Mouse (Mus musculus): Measurements from ENCODE around the gene Aoc1. TPM values are rescaled to one million over a fixed set of nuclear protein-coding genes. Genes with fewer than 3 reads are reported as not detected.

The Aoc1 gene
- polyA plus RNA-seq, 1 experiment from 2014 or later, result not detected

GRCm38 (mm10) chr6:48912033-48912432 is 39.3 kb downstream of the Aoc1 start:
- Histone ChIP-seq H3K27me3 (no peaks in the 10 kb centered on the region), H3K9me3 (replicated peaks) (no peaks in the 10 kb centered on the region), H3K4me2 (no peak overlapping the region), H3K4me3 (replicated peaks) (no peak overlapping the region), H3K4me1 (replicated peaks) (no peaks in the 10 kb centered on the region), H3K36me3 (replicated peaks) (no peaks in the 10 kb centered on the region), H3K27ac (replicated peaks) (no peak overlapping the region), H3K9ac (no peak overlapping the region)
- 15% methylated on average over 3 of the region's 3 CpGs for WGBS (ENCODE audit: insufficient replicate concordance)
- no peak for ATAC-seq (ENCODE audit: insufficient read depth)

DNA sequence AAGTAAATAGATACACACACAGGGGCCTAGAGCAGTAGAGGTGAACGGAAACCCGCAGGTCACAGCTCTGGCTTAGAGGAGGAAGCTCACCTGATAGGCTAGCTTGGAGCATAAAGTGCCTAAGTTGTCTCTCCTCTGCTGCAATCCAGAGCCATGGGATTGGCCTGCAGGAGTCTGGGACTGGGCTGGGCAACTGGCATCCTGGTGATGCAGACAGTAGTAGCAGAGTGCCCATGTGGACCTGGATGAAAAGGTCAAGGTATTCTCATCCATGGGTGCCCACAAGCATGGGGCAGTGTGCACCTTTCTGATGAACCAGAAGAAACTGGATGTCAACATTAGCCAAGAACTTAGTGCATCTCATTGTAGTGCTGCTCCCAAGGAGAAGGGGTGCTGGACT is 40.9 kb downstream of the Aoc1 start:
- Histone ChIP-seq H3K36me3 (replicated peaks) (no peaks in the 10 kb centered on the region), H3K4me3 (replicated peaks) (no peak overlapping the region), H3K9ac (no peak overlapping the region), H3K27ac (replicated peaks) (no peak overlapping the region), H3K4me1 (replicated peaks) (no peaks in the 10 kb centered on the region), H3K4me2 (no peak overlapping the region), H3K27me3 (no peaks in the 10 kb centered on the region), H3K9me3 (replicated peaks) (no peaks in the 10 kb centered on the region)
- ATAC-seq (ENCODE audit: insufficient read depth), result no peak
- 64% methylated on average over 2 of the region's 2 CpGs for WGBS (ENCODE audit: insufficient replicate concordance)

DNA sequence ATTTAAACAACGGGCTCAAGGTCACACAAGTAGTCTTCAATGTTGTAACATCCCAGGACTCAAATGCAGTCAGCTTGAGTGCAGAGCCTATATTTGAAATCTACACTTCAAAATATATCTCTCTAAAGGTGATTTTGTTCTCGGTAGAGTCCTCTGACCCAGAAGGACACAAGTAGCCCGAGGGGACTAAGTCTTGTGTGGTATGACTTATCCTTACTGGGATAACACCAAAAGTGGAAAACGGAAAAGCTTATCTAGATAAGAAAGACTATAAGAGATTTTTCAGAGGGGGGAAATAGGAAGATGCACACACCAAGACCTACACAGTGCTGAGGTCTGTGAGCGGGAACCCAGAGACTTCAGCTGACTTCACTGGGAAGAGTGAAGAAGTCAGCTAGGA is 56.9 kb downstream of the Aoc1 start, which contains the start of gene 1600015I10Rik:
TSS of gene 1600015I10Rik (plus strand) at position 301 of the 400 bp plus-strand sequence.
- no peak for ATAC-seq (ENCODE audit: insufficient read depth)
- no peaks in the 10 kb centered on the region for H3K36me3 ChIP-seq (replicated peaks)
- no peak within 1 kb of the TSS for H3K4me2 ChIP-seq
- no peak within 1 kb of the TSS for H3K9ac ChIP-seq
- 63% methylated on average over 5 of the region's 5 CpGs for whole genome bisulfite sequencing (ENCODE audit: insufficient replicate concordance)
- no peaks in the 10 kb centered on the region for H3K9me3 ChIP-seq (replicated peaks)
- H3K27me3 ChIP-seq, result no peaks in the 10 kb centered on the region
- no peaks in the 10 kb centered on the region for H3K4me1 ChIP-seq (replicated peaks)
- H3K4me3 ChIP-seq (replicated peaks), result no peak within 1 kb of the TSS
- H3K27ac ChIP-seq (replicated peaks), result no peak within 1 kb of the TSS

DNA sequence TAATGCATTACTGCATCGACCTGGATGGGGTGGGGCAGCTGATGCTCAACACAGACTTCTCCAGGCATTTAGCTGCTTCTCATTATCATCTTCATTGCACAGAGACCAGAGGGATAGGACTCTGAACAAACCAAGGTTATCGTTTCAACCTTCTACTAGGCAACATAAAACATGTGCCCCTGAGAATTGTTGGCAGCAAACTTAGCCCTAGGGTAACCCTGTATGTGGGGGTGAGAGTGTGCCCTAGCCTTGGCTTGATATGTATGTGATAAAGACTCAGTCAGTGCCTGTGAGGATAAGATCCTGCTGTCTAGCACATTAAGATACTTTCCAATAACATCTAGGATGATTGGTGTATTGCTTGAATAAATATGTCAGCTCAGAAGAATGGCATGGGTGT is 76.9 kb downstream of the Aoc1 start:
- no peaks in the 10 kb centered on the region for H3K9me3 ChIP-seq (replicated peaks)
- H3K4me1 ChIP-seq (replicated peaks), result no peaks in the 10 kb centered on the region
- H3K4me2 ChIP-seq, result no peak overlapping the region
- no peak overlapping the region for H3K4me3 ChIP-seq (replicated peaks)
- WGBS (ENCODE audit: insufficient replicate concordance), result 51% methylated on average over 2 of the region's 2 CpGs
- ATAC-seq (ENCODE audit: insufficient read depth), result no peak
- H3K36me3 ChIP-seq (replicated peaks), result no peaks in the 10 kb centered on the region
- H3K27ac ChIP-seq (replicated peaks), result no peak overlapping the region
- no peak overlapping the region for H3K9ac ChIP-seq
- no peaks in the 10 kb centered on the region for H3K27me3 ChIP-seq

DNA sequence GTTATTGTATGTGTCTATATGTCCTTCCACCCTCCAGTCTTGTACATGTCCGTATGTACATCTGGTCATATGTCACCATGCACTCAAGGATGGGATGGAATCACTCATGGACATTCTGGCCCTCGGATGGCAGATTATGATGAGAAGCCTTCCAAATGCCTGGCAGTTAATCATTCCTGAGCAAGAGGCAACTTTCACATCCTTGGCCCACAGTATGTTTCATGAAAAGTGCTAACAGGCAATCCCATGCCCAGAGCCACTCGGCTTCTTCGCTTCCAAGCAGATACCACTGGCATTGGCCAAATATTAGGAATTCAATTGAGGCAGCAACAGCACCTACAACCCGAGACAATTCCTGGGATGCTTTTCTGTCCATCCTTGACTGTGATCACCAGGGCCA is 78.0 kb downstream of the Aoc1 start:
- H3K27me3 ChIP-seq, result no peaks in the 10 kb centered on the region
- no peaks in the 10 kb centered on the region for H3K9me3 ChIP-seq (replicated peaks)

DNA sequence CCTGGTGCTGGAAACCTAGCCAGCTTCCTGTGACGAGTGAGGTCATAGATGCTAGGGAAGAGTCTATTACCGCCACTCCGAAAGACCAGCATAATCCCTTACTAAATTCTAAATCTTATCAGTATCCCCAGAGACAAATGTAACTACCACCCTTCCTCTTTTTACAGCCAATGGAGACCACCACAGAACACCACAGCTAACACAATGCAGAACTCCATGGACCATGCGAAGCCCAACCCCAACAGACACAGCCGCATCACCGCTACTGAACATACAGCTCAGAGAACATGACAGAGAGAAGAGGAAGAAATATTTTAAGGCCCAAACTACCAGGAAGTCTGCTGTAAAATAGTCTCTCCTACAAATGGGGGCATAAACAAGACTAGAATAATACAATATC is 78.9 kb downstream of the Aoc1 start:
- H3K4me1 ChIP-seq (replicated peaks), result no peaks in the 10 kb centered on the region
- no peaks in the 10 kb centered on the region for H3K36me3 ChIP-seq (replicated peaks)
- no peak overlapping the region for H3K4me3 ChIP-seq (replicated peaks)
- no peak for ATAC-seq (ENCODE audit: insufficient read depth)
- 30% methylated on average over 6 of the region's 6 CpGs for WGBS (ENCODE audit: insufficient replicate concordance)
- no peak overlapping the region for H3K9ac ChIP-seq
- no peaks in the 10 kb centered on the region for H3K27me3 ChIP-seq
- H3K4me2 ChIP-seq, result no peak overlapping the region
- no peak overlapping the region for H3K27ac ChIP-seq (replicated peaks)
- no peaks in the 10 kb centered on the region for H3K9me3 ChIP-seq (replicated peaks)

More for the DNA sequence above, 78.0 kb downstream of the Aoc1 start:
- H3K4me1 ChIP-seq (replicated peaks), result no peaks in the 10 kb centered on the region
- H3K36me3 ChIP-seq (replicated peaks), result no peaks in the 10 kb centered on the region
- H3K4me3 ChIP-seq (replicated peaks), result no peak overlapping the region
- H3K4me2 ChIP-seq, result no peak overlapping the region
- no peak overlapping the region for H3K27ac ChIP-seq (replicated peaks)
- ATAC-seq (ENCODE audit: insufficient read depth), result no peak
- 61% methylated on average over 5 of the region's 5 CpGs for WGBS (ENCODE audit: insufficient replicate concordance)
- H3K9ac ChIP-seq, result no peak overlapping the region

GRCm38 (mm10) chr6:48953220-48953619 is 80.5 kb downstream of the Aoc1 start:
- no peaks in the 10 kb centered on the region for H3K9me3 ChIP-seq (replicated peaks)
- H3K4me2 ChIP-seq, result no peak overlapping the region
- WGBS (ENCODE audit: insufficient replicate concordance), result 53% methylated on average over 5 of the region's 5 CpGs
- no peak overlapping the region for H3K27ac ChIP-seq (replicated peaks)
- H3K27me3 ChIP-seq, result no peaks in the 10 kb centered on the region
- H3K9ac ChIP-seq, result no peak overlapping the region
- no peaks in the 10 kb centered on the region for H3K36me3 ChIP-seq (replicated peaks)
- H3K4me1 ChIP-seq (replicated peaks), result no peaks in the 10 kb centered on the region
- ATAC-seq (ENCODE audit: insufficient read depth), result no peak
- no peak overlapping the region for H3K4me3 ChIP-seq (replicated peaks)

- no peak overlapping the region for H3K4me3 ChIP-seq (replicated peaks)
- no peak overlapping the region for H3K9ac ChIP-seq
- H3K4me2 ChIP-seq, result no peak overlapping the region
- H3K4me1 ChIP-seq (replicated peaks), result no peaks in the 10 kb centered on the region
- ATAC-seq (ENCODE audit: insufficient read depth), result no peak
- H3K27me3 ChIP-seq, result no peaks in the 10 kb centered on the region
- no peak overlapping the region for H3K27ac ChIP-seq (replicated peaks)
- no peaks in the 10 kb centered on the region for H3K36me3 ChIP-seq (replicated peaks)
- H3K9me3 ChIP-seq (replicated peaks), result no peaks in the 10 kb centered on the region
- WGBS (ENCODE audit: insufficient replicate concordance), result 69% methylated on average over 5 of the region's 5 CpGs
Observed at GRCm38 (mm10) chr6:48954211-48954610, 81.5 kb downstream of the Aoc1 start.

- H3K4me3 ChIP-seq (replicated peaks), result no peak overlapping the region
- no peak overlapping the region for H3K4me2 ChIP-seq
- H3K9ac ChIP-seq, result no peak overlapping the region
- 6% methylated on average over 1 of the region's 1 CpGs for WGBS (ENCODE audit: insufficient replicate concordance)
- no peaks in the 10 kb centered on the region for H3K27me3 ChIP-seq
- no peak overlapping the region for H3K27ac ChIP-seq (replicated peaks)
- ATAC-seq (ENCODE audit: insufficient read depth), result no peak
- no peaks in the 10 kb centered on the region for H3K36me3 ChIP-seq (replicated peaks)
- H3K9me3 ChIP-seq (replicated peaks), result no peaks in the 10 kb centered on the region
- no peaks in the 10 kb centered on the region for H3K4me1 ChIP-seq (replicated peaks)
Observed at GRCm38 (mm10) chr6:48954946-48955345, 82.2 kb downstream of the Aoc1 start.

GRCm38 (mm10) chr6:48956785-48957184 is 84.1 kb downstream of the Aoc1 start:
- no peak overlapping the region for H3K9ac ChIP-seq
- H3K4me1 ChIP-seq (replicated peaks), result no peaks in the 10 kb centered on the region
- no peak overlapping the region for H3K27ac ChIP-seq (replicated peaks)
- H3K4me2 ChIP-seq, result no peak overlapping the region
- no peak overlapping the region for H3K4me3 ChIP-seq (replicated peaks)
- no peaks in the 10 kb centered on the region for H3K9me3 ChIP-seq (replicated peaks)
- no peak for ATAC-seq (ENCODE audit: insufficient read depth)
- H3K36me3 ChIP-seq (replicated peaks), result no peaks in the 10 kb centered on the region
- 30% methylated on average over 4 of the region's 4 CpGs for WGBS (ENCODE audit: insufficient replicate concordance)
- no peaks in the 10 kb centered on the region for H3K27me3 ChIP-seq

DNA sequence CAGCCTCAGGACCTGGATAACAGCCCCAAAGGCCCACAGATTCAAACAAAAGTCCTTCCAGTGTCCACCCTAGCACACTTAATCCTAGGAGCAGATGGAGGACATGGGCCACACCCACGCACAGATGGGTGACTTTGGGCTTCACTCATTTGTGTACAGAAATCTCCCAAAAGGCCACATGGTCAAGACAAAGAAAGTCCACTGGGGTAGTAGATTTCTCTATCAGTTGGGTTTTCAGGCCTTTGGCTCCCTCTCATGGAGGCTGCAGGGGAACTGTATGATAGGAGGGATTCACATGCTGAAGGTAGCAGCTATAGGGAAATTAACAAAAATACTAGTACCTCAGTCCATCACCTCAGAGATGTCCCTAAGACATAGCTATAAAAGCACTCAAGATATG is 85.4 kb downstream of the Aoc1 start:
- H3K9me3 ChIP-seq (replicated peaks), result no peaks in the 10 kb centered on the region
- 43% methylated on average over 1 of the region's 1 CpGs for WGBS (ENCODE audit: insufficient replicate concordance)

More for the DNA sequence above, 85.4 kb downstream of the Aoc1 start:
- Histone ChIP-seq H3K27ac (replicated peaks) (no peak overlapping the region), H3K4me1 (replicated peaks) (no peaks in the 10 kb centered on the region), H3K27me3 (no peaks in the 10 kb centered on the region), H3K4me3 (replicated peaks) (no peak overlapping the region), H3K36me3 (replicated peaks) (no peaks in the 10 kb centered on the region), H3K9ac (no peak overlapping the region), H3K4me2 (no peak overlapping the region)
- ATAC-seq (ENCODE audit: insufficient read depth), result no peak
